ENCODE assay signal across 9 mouse cellular contexts in genomic region chr2:166324439-166324838, GRCm38 (mm10).
A peak's percentile ranks its signal among the peaks of the same experiment; 100 is the strongest.
DNase-seq lines count a peak whose midpoint lies in the region; ATAC-seq and TF ChIP-seq lines count a peak whose summit lies in the region.
"Had no signal": no experiment of that assay in that cellular context is flagged by ENCODE, and none has a peak within 500 bp of the region (broad histone marks: within the 10 kb centered on the region; RNA-seq: fewer than 3 reads in every experiment).

No protein-coding gene starts in this region.

- no peaks in the 10 kb centered on the region for H3K36me3 ChIP-seq in forebrain, embryonic 12.5 days (replicated peaks)
- H3K36me3 ChIP-seq in forebrain, embryonic 13.5 days (ENCODE audit: poor library complexity, severe bottlenecking): no peaks in the 10 kb centered on the region
- H3K36me3 ChIP-seq in hindbrain, embryonic 10.5 days: no peaks in the 10 kb centered on the region

- no peak overlapping the region for H3K9ac ChIP-seq in forebrain, embryonic 12.5 days
- no peak overlapping the region for H3K9ac ChIP-seq in forebrain, embryonic 13.5 days
- H3K9ac ChIP-seq: liver, embryonic 14.5 days had no signal

- intact Hi-C loops in left cerebral cortex, adult 2 months (cut with DNase I): no loop called here
- intact Hi-C loops in gastrocnemius, postnatal 14 days (cut with DNase I; ENCODE audit: low total_unique reads): no loop called here

- ATAC-seq in forebrain, embryonic 12.5 days (ENCODE audit: low FRiP score): 0 out of 2 replicates have a peak, but pooled peaks have one; percentile 27
- ATAC-seq in forebrain, embryonic 13.5 days: no peak

- H3K27ac ChIP-seq in forebrain, embryonic 12.5 days: no peak overlapping the region
- H3K27ac ChIP-seq in forebrain, embryonic 13.5 days: no peak overlapping the region
- peak overlapping the region; percentile 42 for H3K27ac ChIP-seq in hindbrain, embryonic 10.5 days
- no peak overlapping the region for H3K27ac ChIP-seq in left cerebral cortex, adult 2 months
- H3K27ac ChIP-seq: liver, embryonic 14.5 days had no signal

- no peak for TF ChIP-seq CTCF in left cerebral cortex, adult 2 months (IDR thresholded peaks at IDR 0.05)

- H3K4me2 ChIP-seq in forebrain, embryonic 12.5 days: no peak overlapping the region
- H3K4me2 ChIP-seq in forebrain, embryonic 13.5 days: no peak overlapping the region

- 47% methylated on average over 10 of the region's 10 CpGs for WGBS in forebrain, embryonic 12.5 days
- WGBS in forebrain, embryonic 13.5 days: 19% methylated on average over 10 of the region's 10 CpGs
- 71% methylated on average over 10 of the region's 10 CpGs for whole genome bisulfite sequencing in hindbrain, embryonic 10.5 days

- H3K4me1 ChIP-seq in forebrain, embryonic 12.5 days: peaks cover 15% of the 10 kb centered on the region
- H3K4me1 ChIP-seq in forebrain, embryonic 13.5 days: peaks cover 14% of the 10 kb centered on the region
- H3K4me1 ChIP-seq in hindbrain, embryonic 10.5 days (replicated peaks): peaks cover 43% of the 10 kb centered on the region

- DNase-seq in NIH3T3 (ENCODE audit: low read depth): peak; percentile 44
- no peak for DNase-seq in hindbrain, embryonic 10.5 days (ENCODE audit: low spot score)
- peak; percentile 30 to 42 for DNase-seq in left cerebral cortex, adult 2 months (ENCODE audit: extremely low spot score in 1 of 2, low spot score in 2 of 2)
- DNase-seq in retina, postnatal 7 days (ENCODE audit: low read depth, low spot score): peak; percentile 82
- no peak for DNase-seq in ovary, postnatal 14 days (ENCODE audit: low spot score)
- DNase-seq in gastrocnemius, postnatal 14 days: no peak

- peaks cover 35% of the 10 kb centered on the region for H3K27me3 ChIP-seq in forebrain, embryonic 12.5 days
- peaks cover 17% of the 10 kb centered on the region for H3K27me3 ChIP-seq in forebrain, embryonic 13.5 days
- peaks cover 67% of the 10 kb centered on the region for H3K27me3 ChIP-seq in hindbrain, embryonic 10.5 days (ENCODE audit: insufficient read depth, poor library complexity, severe bottlenecking)

- no peaks in the 10 kb centered on the region for H3K9me3 ChIP-seq in forebrain, embryonic 12.5 days
- no peaks in the 10 kb centered on the region for H3K9me3 ChIP-seq in forebrain, embryonic 13.5 days (replicated peaks)
- no peaks in the 10 kb centered on the region for H3K9me3 ChIP-seq in hindbrain, embryonic 10.5 days

- no peak overlapping the region for H3K4me3 ChIP-seq in forebrain, embryonic 12.5 days (replicated peaks)
- no peak overlapping the region for H3K4me3 ChIP-seq in forebrain, embryonic 13.5 days
- H3K4me3 ChIP-seq in hindbrain, embryonic 10.5 days: no peak overlapping the region
- H3K4me3 ChIP-seq in left cerebral cortex, adult 2 months: no peak overlapping the region

Comparison
In these comparisons a context has a peak if more than half of its experiments do, and no peak if none do; other contexts are left out.
1. DNase-seq: peak in NIH3T3 (single experiment), left cerebral cortex, adult 2 months (2 of 2) and retina, postnatal 7 days (single experiment); none in hindbrain, embryonic 10.5 days (single experiment), ovary, postnatal 14 days (single experiment) and gastrocnemius, postnatal 14 days (single experiment).